ENCODE assay signal across 16 mouse cellular contexts in genomic region chr11:44089514-44089913, GRCm38 (mm10).
"Had no signal": no experiment of that assay in that cellular context is flagged by ENCODE, and none has a peak within 500 bp of the region (broad histone marks: within the 10 kb centered on the region; RNA-seq: fewer than 3 reads in every experiment).

No protein-coding gene starts in this region.

- H3K9me3 ChIP-seq: liver, embryonic 15.5 days; lung, embryonic 15.5 days; midbrain, embryonic 13.5 days; midbrain, embryonic 15.5 days; neural tube, embryonic 12.5 days; stomach, embryonic 15.5 days had no signal

- H3K4me2 ChIP-seq: liver, embryonic 15.5 days; lung, embryonic 15.5 days; midbrain, embryonic 11.5 days; midbrain, embryonic 13.5 days; midbrain, embryonic 15.5 days; neural tube, embryonic 12.5 days; stomach, embryonic 15.5 days had no signal

- H3K4me3 ChIP-seq: liver, embryonic 15.5 days; lung, embryonic 15.5 days; megakaryocyte, embryonic 14.5 days; midbrain, embryonic 13.5 days; midbrain, embryonic 15.5 days; neural tube, embryonic 12.5 days; stomach, embryonic 15.5 days had no signal

- ATAC-seq: liver, postnatal 0 days; lung, postnatal 0 days; midbrain, embryonic 13.5 days; midbrain, embryonic 15.5 days had no signal

- H3K9ac ChIP-seq: liver, embryonic 15.5 days; liver, postnatal 0 days; lung, embryonic 15.5 days; midbrain, embryonic 13.5 days; midbrain, embryonic 15.5 days; neural tube, embryonic 12.5 days; stomach, embryonic 15.5 days had no signal

- H3K36me3 ChIP-seq: liver, embryonic 15.5 days; lung, embryonic 15.5 days; midbrain, embryonic 13.5 days; midbrain, embryonic 15.5 days; neural tube, embryonic 12.5 days; stomach, embryonic 15.5 days had no signal

- H3K4me1 ChIP-seq: liver, embryonic 15.5 days; lung, embryonic 15.5 days; megakaryocyte, embryonic 14.5 days; midbrain, embryonic 13.5 days; midbrain, embryonic 15.5 days; neural tube, embryonic 12.5 days; stomach, embryonic 15.5 days had no signal

- H3K27me3 ChIP-seq: liver, embryonic 15.5 days; lung, embryonic 15.5 days; megakaryocyte, embryonic 14.5 days; midbrain, embryonic 13.5 days; midbrain, embryonic 15.5 days; neural tube, embryonic 12.5 days; stomach, embryonic 15.5 days had no signal

- H3K27ac ChIP-seq: liver, embryonic 15.5 days; lung, embryonic 15.5 days; macrophage; midbrain, embryonic 13.5 days; midbrain, embryonic 15.5 days; neural tube, embryonic 12.5 days; stomach, embryonic 15.5 days had no signal

- DNase-seq: liver, postnatal 0 days; lung, adult 2 months; right cerebral cortex, postnatal 14 days; thymus, adult 18-20 months; thymus, postnatal 25 days; thymus, postnatal 4 days had no signal
